Comparison of ENCODE assay signal across 8 mouse cellular contexts in the genomic region with DNA sequence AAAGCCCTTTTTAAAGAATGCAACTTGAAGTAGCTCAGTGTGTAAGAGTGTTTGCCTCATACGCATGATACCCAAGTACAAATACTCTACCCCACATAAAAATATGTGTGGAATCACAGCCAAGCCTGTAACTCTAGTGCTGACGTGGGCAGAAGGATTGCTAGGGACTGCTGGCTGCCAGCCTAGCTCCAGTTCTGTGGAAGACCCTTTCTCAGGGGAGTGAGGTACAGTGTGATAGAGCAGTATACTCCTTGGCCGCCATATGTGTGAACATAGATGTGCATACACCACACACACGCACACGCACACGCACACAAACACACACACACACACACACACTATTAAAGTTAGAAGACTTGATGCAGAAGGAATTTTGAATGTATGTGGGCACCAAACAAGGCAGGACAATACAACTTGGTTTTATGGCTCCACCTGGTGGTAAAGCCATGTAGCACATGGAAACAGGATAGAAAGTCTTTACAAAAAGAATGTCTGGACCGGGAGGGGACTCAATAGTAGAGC. TPM values are rescaled to one million over a fixed set of nuclear protein-coding genes. Genes with fewer than 3 reads are reported as not detected.
DNase-seq lines count a peak whose midpoint lies in the region; ATAC-seq and TF ChIP-seq lines count a peak whose summit lies in the region.
"Had no signal": no experiment of that assay in that cellular context is flagged by ENCODE, and none has a peak within 500 bp of the region (broad histone marks: within the 10 kb centered on the region; RNA-seq: fewer than 3 reads in every experiment).

No protein-coding gene starts in this region.

- 50% methylated on average over 7 of the region's 7 CpGs for WGBS in heart, embryonic 16.5 days

- H3K4me2 ChIP-seq in heart, embryonic 16.5 days (ENCODE audit: low read depth, low read length), result no peak overlapping the region
- H3K4me2 ChIP-seq: limb, embryonic 12.5 days had no signal

- peaks cover 8% of the 10 kb centered on the region for H3K36me3 ChIP-seq in E14TG2a.4 (ENCODE audit: insufficient read depth, low read length)
- H3K36me3 ChIP-seq in heart, embryonic 16.5 days (ENCODE audit: control insufficient read depth, insufficient read depth), result peaks cover 4% of the 10 kb centered on the region; the same call in 1 of the 2 replicates

- no peak overlapping the region for H3K4me3 ChIP-seq in E14TG2a.4 (replicated peaks; ENCODE audit: low read length)
- no peak overlapping the region for H3K4me3 ChIP-seq in heart, embryonic 16.5 days (ENCODE audit: low read length)
- H3K4me3 ChIP-seq: limb, embryonic 12.5 days had no signal

- DNase-seq in adrenal gland, adult (ENCODE audit: inconsistent age in 2 of 2, low spot score in 1 of 2), result peak; percentile 40 to 84
- DNase-seq in embryo, embryonic 10 days (ENCODE audit: low spot score), result peak; percentile 81
- DNase-seq in layer of hippocampus, adult 11-12 months (ENCODE audit: low spot score), result peak; percentile 73
- DNase-seq in lung, postnatal 10 days, result peak; percentile 82
- DNase-seq in right cerebral cortex, adult 2 months (ENCODE audit: low spot score in 2 of 2), result peak; percentile 73 to 75

- H3K9ac ChIP-seq in heart, embryonic 16.5 days (ENCODE audit: low read length), result no peak overlapping the region
- H3K9ac ChIP-seq: limb, embryonic 12.5 days had no signal

- ATAC-seq in heart, embryonic 16.5 days (replicated peaks; ENCODE audit: extremely low read depth, insufficient read depth, low FRiP score), result peak; percentile 41; the same call in 1 of the 2 replicates

- peak; percentile 89 for TF ChIP-seq CTCF in E14TG2a.4 (conservative IDR thresholded peaks at IDR 0.05; ENCODE audit: low read length)

- no peaks in the 10 kb centered on the region for H3K4me1 ChIP-seq in E14TG2a.4 (replicated peaks; ENCODE audit: low read depth, low read length)
- H3K4me1 ChIP-seq in heart, embryonic 16.5 days (ENCODE audit: control insufficient read depth, insufficient read depth, low read length), result peaks cover 3% of the 10 kb centered on the region; the same call in 1 of the 2 replicates
- H3K4me1 ChIP-seq: limb, embryonic 12.5 days had no signal

- H3K27me3 ChIP-seq in E14TG2a.4 (ENCODE audit: insufficient read depth, low read length), result no peaks in the 10 kb centered on the region
- H3K27me3 ChIP-seq in heart, embryonic 16.5 days (ENCODE audit: control insufficient read depth, insufficient read depth, low read length), result no peaks in the 10 kb centered on the region
- H3K27me3 ChIP-seq: limb, embryonic 12.5 days had no signal

- no peak overlapping the region for H3K27ac ChIP-seq in heart, embryonic 16.5 days (ENCODE audit: low read length)
- H3K27ac ChIP-seq: limb, embryonic 12.5 days had no signal

- no peaks in the 10 kb centered on the region for H3K9me3 ChIP-seq in E14TG2a.4 (ENCODE audit: low read length)
- H3K9me3 ChIP-seq in heart, embryonic 16.5 days (replicated peaks; ENCODE audit: control insufficient read depth, low read length), result no peaks in the 10 kb centered on the region
- H3K9me3 ChIP-seq: limb, embryonic 12.5 days had no signal

RNA-seq across cellular contexts. Expression of a gene that starts 41.2 kb away (rescaled TPM):
- polyA plus RNA-seq in heart, embryonic 16.5 days (2015; fragmentation: Nextera tagmentation; extraction: Ambion mirVana), result 6.7 and 6.9 TPM in 2 replicates
